Mouse (Mus musculus): ENCODE measurements around the gene Tmem161b. TPM values are rescaled to one million over a fixed set of nuclear protein-coding genes. Genes with fewer than 3 reads are reported as not detected.

Tmem161b gene
- total and polyA plus RNA-seq, 3 experiments = 14.8 to 50.7 (median 28.1) TPM

GRCm38 (mm10) chr13:84343691-84344495 lies 121.8 kb downstream of the Tmem161b start:
- Histone ChIP-seq H3K4me3 (replicated peaks in 1 of 3; ENCODE audit: low read depth in 2 of 3, low read length in 2 of 3, poor library complexity in 1 of 3) (no peak overlapping the region), H3K9me3 (replicated peaks; ENCODE audit: low read length) (no peaks in the 10 kb centered on the region), H3K79me2 (replicated peaks; ENCODE audit: control insufficient read depth, extremely low read depth, insufficient read depth, poor library complexity, severe bottlenecking) (no peaks in the 10 kb centered on the region), H3K9ac (ENCODE audit: insufficient read depth, low read depth) (no peak overlapping the region), H3K27ac (ENCODE audit: insufficient read depth, low read depth) (no peak overlapping the region), H3K36me3 (replicated peaks in 1 of 2; ENCODE audit: control insufficient read depth in 1 of 2, insufficient read depth in 1 of 2, low read length in 1 of 2) (no peaks in the 10 kb centered on the region), H3K4me2 (ENCODE audit: insufficient read depth, low read depth, poor library complexity, severe bottlenecking) (no peak overlapping the region), H3K27me3 (replicated peaks) (no peaks in the 10 kb centered on the region), H3K4me1 (ENCODE audit: control insufficient read depth in 1 of 2, insufficient read depth in 2 of 2) (peaks cover 6 to 7% of the 10 kb centered on the region in 2 experiments)
- no peak for DNase-seq (ENCODE audit: extremely low read depth)
- dilution Hi-C loops (cut with MboI; ENCODE audit: extremely low pct_ligation_motif_present, extremely low pct_unique_long_range_greater_than_20kb, low sequenced_read_pairs) (no loop called here), in situ Hi-C loops (cut with MboI; ENCODE audit: low pct_ligation_motif_present, low pct_unique_long_range_greater_than_20kb, low sequenced_read_pairs) (loop anchor here (10.0 kb wide), 1 partner anchor 609 kb away; no protein-coding TSS in a partner anchor)
- no peak for TF ChIP-seq CTCF (conservative IDR thresholded peaks at IDR 0.05 in 1 of 2, IDR thresholded peaks at IDR 0.05 in 1 of 2; ENCODE audit: low read depth in 2 of 2, low read length in 2 of 2)
- no peak for TF ChIP-seq BHLHE40 (IDR thresholded peaks at IDR 0.05; ENCODE audit: low read depth, low read length)

- dilution Hi-C loops (cut with MboI; ENCODE audit: extremely low pct_ligation_motif_present, extremely low pct_unique_long_range_greater_than_20kb, low sequenced_read_pairs) = no loop called here
These were observed 122.6 kb downstream of the Tmem161b start for GRCm38 (mm10) chr13:84344711-84345110.

GRCm38 (mm10) chr13:84345114-84345513 lies 123.0 kb downstream of the Tmem161b start:
- Histone ChIP-seq H3K9me3 (replicated peaks; ENCODE audit: low read length) (no peaks in the 10 kb centered on the region), H3K36me3 (replicated peaks in 1 of 2; ENCODE audit: control insufficient read depth in 1 of 2, insufficient read depth in 1 of 2, low read length in 1 of 2) (no peaks in the 10 kb centered on the region), H3K27ac (ENCODE audit: insufficient read depth, low read depth) (no peak overlapping the region), H3K79me2 (replicated peaks; ENCODE audit: control insufficient read depth, extremely low read depth, insufficient read depth, poor library complexity, severe bottlenecking) (no peaks in the 10 kb centered on the region), H3K9ac (ENCODE audit: insufficient read depth, low read depth) (no peak overlapping the region), H3K4me3 (replicated peaks in 1 of 3; ENCODE audit: low read depth in 2 of 3, low read length in 2 of 3, poor library complexity in 1 of 3) (no peak overlapping the region), H3K27me3 (replicated peaks) (no peaks in the 10 kb centered on the region), H3K4me1 (ENCODE audit: control insufficient read depth in 1 of 2, insufficient read depth in 2 of 2) (peaks cover 4 to 14% of the 10 kb centered on the region in 2 experiments), H3K4me2 (ENCODE audit: insufficient read depth, low read depth, poor library complexity, severe bottlenecking) (no peak overlapping the region)
- dilution Hi-C loops (cut with MboI; ENCODE audit: extremely low pct_ligation_motif_present, extremely low pct_unique_long_range_greater_than_20kb, low sequenced_read_pairs) (no loop called here), in situ Hi-C loops (cut with MboI; ENCODE audit: low pct_ligation_motif_present, low pct_unique_long_range_greater_than_20kb, low sequenced_read_pairs) (loop anchor here (10.0 kb wide), 1 partner anchor 610 kb away; no protein-coding TSS in a partner anchor)
- TF ChIP-seq NELFE (IDR thresholded peaks at IDR 0.05; ENCODE audit: low read depth, low read length) (no peak), USF2 (conservative IDR thresholded peaks at IDR 0.05; ENCODE audit: low read depth, low read length) (no peak), CHD1 (IDR thresholded peaks at IDR 0.05; ENCODE audit: low read depth, low read length) (no peak), UBTF (IDR thresholded peaks at IDR 0.05; ENCODE audit: low read depth, low read length) (no peak), MEF2A (IDR thresholded peaks at IDR 0.05; ENCODE audit: borderline replicate concordance, low read depth, low read length) (no peak), IRF4 (IDR thresholded peaks at IDR 0.05; ENCODE audit: low read depth, low read length) (no peak)
- no peak for DNase-seq (ENCODE audit: extremely low read depth)

More at GRCm38 (mm10) chr13:84344711-84345110, 122.6 kb downstream of the Tmem161b start:
- Histone ChIP-seq H3K27ac (ENCODE audit: insufficient read depth, low read depth) (no peak overlapping the region), H3K36me3 (replicated peaks in 1 of 2; ENCODE audit: control insufficient read depth in 1 of 2, insufficient read depth in 1 of 2, low read length in 1 of 2) (no peaks in the 10 kb centered on the region), H3K9ac (ENCODE audit: insufficient read depth, low read depth) (no peak overlapping the region), H3K4me3 (replicated peaks in 1 of 3; ENCODE audit: low read depth in 2 of 3, low read length in 2 of 3, poor library complexity in 1 of 3) (no peak overlapping the region), H3K79me2 (replicated peaks; ENCODE audit: control insufficient read depth, extremely low read depth, insufficient read depth, poor library complexity, severe bottlenecking) (no peaks in the 10 kb centered on the region), H3K27me3 (replicated peaks) (no peaks in the 10 kb centered on the region), H3K9me3 (replicated peaks; ENCODE audit: low read length) (no peaks in the 10 kb centered on the region), H3K4me2 (ENCODE audit: insufficient read depth, low read depth, poor library complexity, severe bottlenecking) (no peak overlapping the region), H3K4me1 (ENCODE audit: control insufficient read depth in 1 of 2, insufficient read depth in 2 of 2) (peaks cover 6 to 10% of the 10 kb centered on the region in 2 experiments)
- DNase-seq (ENCODE audit: extremely low read depth) = no peak
- in situ Hi-C loops (cut with MboI; ENCODE audit: low pct_ligation_motif_present, low pct_unique_long_range_greater_than_20kb, low sequenced_read_pairs) = loop anchor here (10.0 kb wide), 1 partner anchor 610 kb away; no protein-coding TSS in a partner anchor
- TF ChIP-seq MEF2A (IDR thresholded peaks at IDR 0.05; ENCODE audit: borderline replicate concordance, low read depth, low read length) (no peak), JUN (IDR thresholded peaks at IDR 0.05; ENCODE audit: insufficient read depth, low read depth, low read length) (no peak), JUND (conservative IDR thresholded peaks at IDR 0.05; ENCODE audit: low read depth, low read length) (no peak)

All from CH12.LX (cell line).